Mouse (Mus musculus): ENCODE data around the gene Cherp. TPM values are rescaled to one million over a fixed set of nuclear protein-coding genes. Genes with fewer than 3 reads are reported as not detected.

Cherp gene
- polyA plus RNA-seq, 1 experiment, result 39.9 TPM

DNA sequence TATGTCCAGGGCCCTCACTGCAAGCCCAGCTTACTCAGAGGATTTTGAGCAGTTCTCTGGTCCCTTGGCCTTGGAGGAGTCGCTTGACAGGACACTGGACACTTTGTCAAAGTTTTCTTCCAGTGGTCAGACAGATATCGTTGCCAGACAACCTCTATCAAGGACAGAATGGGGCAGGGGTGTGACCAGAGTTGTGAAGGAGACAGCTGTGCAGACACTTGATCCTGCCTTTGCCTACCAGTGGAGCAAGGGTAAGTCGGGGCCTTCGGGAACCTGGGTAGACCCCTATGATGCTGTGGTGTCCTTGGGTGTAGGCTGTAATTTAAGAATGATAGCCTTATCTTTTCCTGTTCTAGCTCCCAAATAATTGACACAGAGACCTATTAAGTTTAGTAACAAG is 19.7 kb downstream of the Cherp start:
- TF ChIP-seq USF1 (IDR thresholded peaks at IDR 0.05; ENCODE audit: low read depth) (no peak), CEBPB (IDR thresholded peaks at IDR 0.05; ENCODE audit: insufficient read depth, poor library complexity, severe bottlenecking) (no peak), MYOG (IDR thresholded peaks at IDR 0.05; ENCODE audit: control insufficient read depth in 1 of 3, insufficient read depth in 1 of 3, insufficient read length in 2 of 3, low read depth in 2 of 3) (peak in 1 of 3 experiments; percentile 55), E2F4 (IDR thresholded peaks at IDR 0.05; ENCODE audit: insufficient read depth) (no peak), MYOD1 (IDR thresholded peaks at IDR 0.05; ENCODE audit: control insufficient read depth in 1 of 3, insufficient read length in 2 of 3, low read depth in 2 of 3) (peak in 1 of 3 experiments; percentile 51), POLR2AphosphoS2 (IDR thresholded peaks at IDR 0.05; ENCODE audit: insufficient read length, low read depth) (no peak)
- Histone ChIP-seq H3K36me3 (ENCODE audit: control insufficient read depth, insufficient read depth) (peaks cover 4% of the 10 kb centered on the region), H3K4me2 (ENCODE audit: low read depth) (no peak overlapping the region)

DNA sequence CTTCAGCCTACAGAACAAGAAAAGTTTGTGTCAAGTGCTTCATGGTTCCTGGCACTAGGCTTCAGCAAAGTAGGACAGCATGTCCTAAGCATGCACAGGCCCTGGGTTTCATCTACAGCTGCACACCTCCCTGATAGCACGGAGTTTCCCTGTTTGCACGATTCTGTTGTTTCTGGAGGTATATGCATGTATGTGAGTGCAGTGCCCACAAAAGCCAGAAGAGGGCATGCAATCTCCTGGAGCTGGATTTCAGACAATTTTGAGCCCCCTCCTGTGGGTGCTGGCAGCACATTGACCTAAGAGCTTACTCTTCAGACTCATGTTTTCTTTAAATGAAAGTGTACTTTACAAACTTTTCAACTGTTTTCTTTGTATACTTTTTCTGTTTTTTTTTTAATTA is 21.1 kb downstream of the Cherp start:
- no peaks in the 10 kb centered on the region for H3K79me2 ChIP-seq (ENCODE audit: control insufficient read depth, insufficient read depth)
- H3K36me3 ChIP-seq (ENCODE audit: control insufficient read depth, insufficient read depth), result peaks cover 7% of the 10 kb centered on the region
- no peaks in the 10 kb centered on the region for H3K27me3 ChIP-seq (ENCODE audit: control insufficient read depth, insufficient read depth, insufficient read length)
- H3ac ChIP-seq (ENCODE audit: control insufficient read depth, insufficient read length), result no peak overlapping the region
- no peak for TF ChIP-seq TCF12 (IDR thresholded peaks at IDR 0.05; ENCODE audit: insufficient read depth, poor library complexity, severe bottlenecking)
- no peak for TF ChIP-seq MYOG (IDR thresholded peaks at IDR 0.05; ENCODE audit: control insufficient read depth in 1 of 3, insufficient read depth in 1 of 3, insufficient read length in 2 of 3, low read depth in 2 of 3)
- TF ChIP-seq POLR2A (IDR thresholded peaks at IDR 0.05; ENCODE audit: insufficient read length, low read depth), result no peak
- TF ChIP-seq SRF (IDR thresholded peaks at IDR 0.05; ENCODE audit: control insufficient read depth, insufficient read length, low read depth), result no peak
- TF ChIP-seq REST (IDR thresholded peaks at IDR 0.05; ENCODE audit: insufficient read depth, insufficient read length), result no peak
- no peak for TF ChIP-seq MAX (IDR thresholded peaks at IDR 0.05; ENCODE audit: low read depth)
- TF ChIP-seq USF1 (IDR thresholded peaks at IDR 0.05; ENCODE audit: low read depth), result no peak
- no peak for TF ChIP-seq CEBPB (IDR thresholded peaks at IDR 0.05; ENCODE audit: insufficient read depth, poor library complexity, severe bottlenecking)
- TF ChIP-seq E2F4 (IDR thresholded peaks at IDR 0.05; ENCODE audit: insufficient read depth), result no peak
- no peak for TF ChIP-seq POLR2AphosphoS2 (IDR thresholded peaks at IDR 0.05; ENCODE audit: insufficient read length, low read depth)
- no peak for TF ChIP-seq TCF3 (IDR thresholded peaks at IDR 0.05; ENCODE audit: insufficient read length, low read depth)
- no peak overlapping the region for H3K4me2 ChIP-seq (ENCODE audit: low read depth)
- H3K4me3 ChIP-seq, result no peak overlapping the region

More for the DNA sequence above, 19.7 kb downstream of the Cherp start:
- Histone ChIP-seq H3K27me3 (ENCODE audit: control insufficient read depth, insufficient read depth, insufficient read length) (no peaks in the 10 kb centered on the region), H3K4me3 (no peak overlapping the region), H3ac (ENCODE audit: control insufficient read depth, insufficient read length) (no peak overlapping the region), H3K79me2 (ENCODE audit: control insufficient read depth, insufficient read depth) (no peaks in the 10 kb centered on the region)

GRCm38 (mm10) chr8:72451516-72451915 is 23.5 kb downstream of the Cherp start:
- Histone ChIP-seq H3K36me3 (ENCODE audit: control insufficient read depth, insufficient read depth) (peaks cover 10% of the 10 kb centered on the region), H3K27me3 (ENCODE audit: control insufficient read depth, insufficient read depth, insufficient read length) (no peaks in the 10 kb centered on the region), H3ac (ENCODE audit: control insufficient read depth, insufficient read length) (no peak overlapping the region), H3K4me2 (ENCODE audit: low read depth) (no peak overlapping the region), H3K4me3 (no peak overlapping the region), H3K79me2 (ENCODE audit: control insufficient read depth, insufficient read depth) (no peaks in the 10 kb centered on the region)
- TF ChIP-seq MAX (IDR thresholded peaks at IDR 0.05; ENCODE audit: low read depth) (no peak), USF1 (IDR thresholded peaks at IDR 0.05; ENCODE audit: low read depth) (no peak), MYOG (IDR thresholded peaks at IDR 0.05; ENCODE audit: control insufficient read depth in 1 of 3, insufficient read depth in 1 of 3, insufficient read length in 2 of 3, low read depth in 2 of 3) (no peak), TCF3 (IDR thresholded peaks at IDR 0.05; ENCODE audit: insufficient read length, low read depth) (no peak)

GRCm38 (mm10) chr8:72445071-72445470 is 30.0 kb downstream of the Cherp start:
- H3K27me3 ChIP-seq (ENCODE audit: control insufficient read depth, insufficient read depth, insufficient read length), result no peaks in the 10 kb centered on the region
- no peak overlapping the region for H3ac ChIP-seq (ENCODE audit: control insufficient read depth, insufficient read length)
- H3K36me3 ChIP-seq (ENCODE audit: control insufficient read depth, insufficient read depth), result peaks cover 7% of the 10 kb centered on the region
- H3K4me3 ChIP-seq, result peak overlapping the region; percentile 36
- TF ChIP-seq MAX (IDR thresholded peaks at IDR 0.05; ENCODE audit: low read depth) (no peak), E2F4 (IDR thresholded peaks at IDR 0.05; ENCODE audit: insufficient read depth) (no peak), TCF12 (IDR thresholded peaks at IDR 0.05; ENCODE audit: insufficient read depth, poor library complexity, severe bottlenecking) (no peak), SRF (IDR thresholded peaks at IDR 0.05; ENCODE audit: control insufficient read depth, insufficient read length, low read depth) (no peak), POLR2A (IDR thresholded peaks at IDR 0.05; ENCODE audit: insufficient read length, low read depth) (no peak), REST (IDR thresholded peaks at IDR 0.05; ENCODE audit: insufficient read depth, insufficient read length) (no peak), MYOG (IDR thresholded peaks at IDR 0.05; ENCODE audit: control insufficient read depth in 1 of 3, insufficient read depth in 1 of 3, insufficient read length in 2 of 3, low read depth in 2 of 3) (no peak), CEBPB (IDR thresholded peaks at IDR 0.05; ENCODE audit: insufficient read depth, poor library complexity, severe bottlenecking) (no peak), POLR2AphosphoS2 (IDR thresholded peaks at IDR 0.05; ENCODE audit: insufficient read length, low read depth) (no peak)
- H3K79me2 ChIP-seq (ENCODE audit: control insufficient read depth, insufficient read depth), result no peaks in the 10 kb centered on the region
- H3K4me2 ChIP-seq (ENCODE audit: low read depth), result peak overlapping the region; percentile 84

DNA sequence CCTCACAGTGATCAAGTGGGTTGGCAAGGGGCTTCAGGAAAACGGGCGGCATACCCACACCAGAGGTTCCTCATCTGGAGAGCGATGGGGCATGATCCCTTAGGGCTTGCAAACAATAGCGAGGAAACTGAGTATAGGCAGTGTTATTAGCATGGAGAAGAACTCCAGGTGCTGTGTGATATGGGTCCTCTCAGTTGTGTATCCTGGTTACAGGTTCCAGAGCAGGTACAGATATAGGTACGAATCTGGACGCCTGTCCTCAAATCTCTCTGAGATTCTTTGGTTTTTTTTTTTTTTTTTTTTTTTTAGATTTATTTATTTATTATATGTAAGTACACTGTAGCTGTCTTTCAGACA is 31.1 kb downstream of the Cherp start:
- H3K36me3 ChIP-seq (ENCODE audit: control insufficient read depth, insufficient read depth), result peaks cover 3% of the 10 kb centered on the region
- no peaks in the 10 kb centered on the region for H3K27me3 ChIP-seq (ENCODE audit: control insufficient read depth, insufficient read depth, insufficient read length)
- peak overlapping the region; percentile 84 for H3K4me2 ChIP-seq (ENCODE audit: low read depth)
- H3K79me2 ChIP-seq (ENCODE audit: control insufficient read depth, insufficient read depth), result no peaks in the 10 kb centered on the region
- TF ChIP-seq MAX (IDR thresholded peaks at IDR 0.05; ENCODE audit: low read depth), result no peak
- TF ChIP-seq REST (IDR thresholded peaks at IDR 0.05; ENCODE audit: insufficient read depth, insufficient read length), result no peak
- TF ChIP-seq SRF (IDR thresholded peaks at IDR 0.05; ENCODE audit: control insufficient read depth, insufficient read length, low read depth), result no peak
- TF ChIP-seq MYOG (IDR thresholded peaks at IDR 0.05; ENCODE audit: control insufficient read depth in 1 of 3, insufficient read depth in 1 of 3, insufficient read length in 2 of 3, low read depth in 2 of 3), result no peak
- TF ChIP-seq MYOD1 (IDR thresholded peaks at IDR 0.05; ENCODE audit: control insufficient read depth in 1 of 3, insufficient read length in 2 of 3, low read depth in 2 of 3), result no peak
- no peak for TF ChIP-seq TCF3 (IDR thresholded peaks at IDR 0.05; ENCODE audit: insufficient read length, low read depth)
- TF ChIP-seq POLR2AphosphoS2 (IDR thresholded peaks at IDR 0.05; ENCODE audit: insufficient read length, low read depth), result no peak
- no peak for TF ChIP-seq CEBPB (IDR thresholded peaks at IDR 0.05; ENCODE audit: insufficient read depth, poor library complexity, severe bottlenecking)
- no peak for TF ChIP-seq TCF12 (IDR thresholded peaks at IDR 0.05; ENCODE audit: insufficient read depth, poor library complexity, severe bottlenecking)
- no peak for TF ChIP-seq E2F4 (IDR thresholded peaks at IDR 0.05; ENCODE audit: insufficient read depth)
- no peak for TF ChIP-seq POLR2A (IDR thresholded peaks at IDR 0.05; ENCODE audit: insufficient read length, low read depth)
- no peak for TF ChIP-seq USF1 (IDR thresholded peaks at IDR 0.05; ENCODE audit: low read depth)
- peak overlapping the region; percentile 39 for H3ac ChIP-seq (ENCODE audit: control insufficient read depth, insufficient read length)
- peak overlapping the region; percentile 36 for H3K4me3 ChIP-seq
